Mouse (Mus musculus) MEL (cell line): Measurements from ENCODE around the gene Lrrc4. TPM values are rescaled to one million over a fixed set of nuclear protein-coding genes. Genes with fewer than 3 reads are reported as not detected.

Source experiments
- DNase-seq: peaks from one replicate; pipeline ENCODE4 v3.0.0; 2011; ENCODE audit warnings: low read depth, low spot score
- H3K27ac ChIP-seq: 2 replicates; pipeline ENCODE4 v1.5.1; 2012; ENCODE audit warnings: low read depth, mild to moderate bottlenecking, control low read depth, low read length, moderate library complexity; ENCODE audit not compliant: control insufficient read depth
- H3K27me3 ChIP-seq, 2 experiments: fragments of 150-350 bp in 1 of 2; sonication (generic) in 1 of 2; 2 replicates each; pipeline ENCODE4 v1.6.1; 2012; ENCODE audit warnings: low read length in 2 of 2, mild to moderate bottlenecking in 2 of 2, improper control_type of control experiment in 1 of 2, moderate library complexity in 1 of 2; ENCODE audit not compliant: insufficient read depth in 2 of 2, control insufficient read depth in 1 of 2
- H3K36me3 ChIP-seq, 2 experiments: 2 replicates each; pipeline ENCODE4 v1.6.1; 2012 to 2014; ENCODE audit warnings: low read length in 2 of 2, improper control_type of control experiment in 1 of 2, inconsistent platforms in 1 of 2, mild to moderate bottlenecking in 1 of 2; ENCODE audit not compliant: insufficient read depth in 2 of 2, control insufficient read depth in 1 of 2
- H3K4me1 ChIP-seq, 2 experiments: fragments of 150-350 bp in 1 of 2; sonication (generic) in 1 of 2; 2 replicates each; pipeline ENCODE4 v1.6.1; 2012; ENCODE audit warnings: low read length in 2 of 2, improper control_type of control experiment in 1 of 2, mild to moderate bottlenecking in 1 of 2; ENCODE audit not compliant: insufficient read depth in 2 of 2, control insufficient read depth in 1 of 2
- H3K4me3 ChIP-seq, 2 experiments: fragments of 150-350 bp in 1 of 2; sonication (generic) in 1 of 2; 2 replicates each; pipeline ENCODE4 v1.5.1; 2012; ENCODE audit warnings: low read depth in 2 of 2, low read length in 2 of 2, mild to moderate bottlenecking in 2 of 2, moderate library complexity in 2 of 2, control low read depth in 1 of 2, improper control_type of control experiment in 1 of 2; ENCODE audit not compliant: control insufficient read depth in 1 of 2, insufficient read depth in 1 of 2
- H3K79me2 ChIP-seq: 2 replicates; pipeline ENCODE4 v1.6.1; 2012; ENCODE audit warnings: mild to moderate bottlenecking, low read length, moderate library complexity; ENCODE audit not compliant: control insufficient read depth, poor library complexity, insufficient read depth
- H3K9ac ChIP-seq: 2 replicates; pipeline ENCODE4 v1.6.1; 2012; ENCODE audit warnings: low read depth, mild to moderate bottlenecking, control low read depth, low read length, moderate library complexity; ENCODE audit not compliant: control insufficient read depth, poor library complexity, severe bottlenecking
- H3K9me3 ChIP-seq: fragments of 150-350 bp; sonication (generic); replicated peaks from 2 replicates; pipeline ENCODE4 v1.6.1; 2012; ENCODE audit warnings: mild to moderate bottlenecking, low read length, improper control_type of control experiment, moderate library complexity; ENCODE audit not compliant: insufficient read depth
- BHLHE40 ChIP-seq: IDR thresholded peaks from 2 replicates; pipeline ENCODE4 v1.6.1; 2012; ENCODE audit warnings: low read depth, mild to moderate bottlenecking, inconsistent platforms, low read length, improper control_type of control experiment, borderline replicate concordance
- CHD1 ChIP-seq: IDR thresholded peaks from 2 replicates; pipeline ENCODE4 v1.6.1; 2012; ENCODE audit warnings: low read depth, mild to moderate bottlenecking, inconsistent platforms, low read length, improper control_type of control experiment
- CHD2 ChIP-seq: IDR thresholded peaks from 2 replicates; pipeline ENCODE4 v1.6.1; 2011; ENCODE audit warnings: low read length, improper control_type of control experiment
- EP300 ChIP-seq, 2 experiments: IDR thresholded peaks; 2 replicates each; pipeline ENCODE4 v1.6.1; 2011; ENCODE audit warnings: improper control_type of control experiment in 2 of 2, low read length in 2 of 2, low read depth in 1 of 2, mild to moderate bottlenecking in 1 of 2
- GABPA ChIP-seq: IDR thresholded peaks from 2 replicates; pipeline ENCODE4 v1.6.1; 2012; ENCODE audit warnings: low read depth, mild to moderate bottlenecking, inconsistent platforms, low read length, improper control_type of control experiment, moderate library complexity
- GATA1 ChIP-seq: IDR thresholded peaks from 2 replicates; pipeline ENCODE4 v1.6.1; 2011; ENCODE audit warnings: low read depth, low read length, improper control_type of control experiment
- HCFC1 ChIP-seq: IDR thresholded peaks from 2 replicates; pipeline ENCODE4 v1.6.1; 2012; ENCODE audit warnings: low read depth, mild to moderate bottlenecking, inconsistent platforms, low read length, improper control_type of control experiment, moderate library complexity
- JUND ChIP-seq: IDR thresholded peaks from 2 replicates; pipeline ENCODE4 v1.6.1; 2011; ENCODE audit warnings: low read depth, mild to moderate bottlenecking, improper control_type of control experiment, low read length
- KAT2A ChIP-seq: conservative IDR thresholded peaks from 2 replicates; pipeline ENCODE4 v1.6.1; 2012; ENCODE audit warnings: low read depth, low read length, improper control_type of control experiment, inconsistent platforms
- MAFK ChIP-seq: IDR thresholded peaks from 2 replicates; pipeline ENCODE4 v1.6.1; 2011; ENCODE audit warnings: low read depth, mild to moderate bottlenecking, low read length, improper control_type of control experiment, borderline replicate concordance
- MAZ ChIP-seq: IDR thresholded peaks from 2 replicates; pipeline ENCODE4 v1.6.1; 2012; ENCODE audit warnings: low read depth, mild to moderate bottlenecking, inconsistent platforms, low read length, improper control_type of control experiment
- NELFE ChIP-seq: IDR thresholded peaks from 2 replicates; pipeline ENCODE4 v1.6.1; 2011; ENCODE audit warnings: low read depth, low read length, improper control_type of control experiment
- POLR2AphosphoS2 ChIP-seq: IDR thresholded peaks from 2 replicates; pipeline ENCODE4 v1.6.1; 2011; ENCODE audit warnings: low read length, improper control_type of control experiment
- POLR2AphosphoS5 ChIP-seq: IDR thresholded peaks from 2 replicates; pipeline ENCODE4 v1.6.1; 2012; ENCODE audit warnings: low read depth, borderline replicate concordance, mild to moderate bottlenecking, inconsistent platforms, low read length, moderate library complexity, mixed read lengths
- SIN3A ChIP-seq: IDR thresholded peaks from 2 replicates; pipeline ENCODE4 v1.6.1; 2012; ENCODE audit warnings: low read length, improper control_type of control experiment, inconsistent platforms
- TCF12 ChIP-seq: IDR thresholded peaks from 2 replicates; pipeline ENCODE4 v1.6.1; 2014; ENCODE audit warnings: low read depth, mild to moderate bottlenecking, inconsistent platforms, low read length, improper control_type of control experiment, moderate library complexity
- USF1 ChIP-seq: IDR thresholded peaks from 2 replicates; pipeline ENCODE4 v1.6.1; 2014; ENCODE audit warnings: low read depth, mild to moderate bottlenecking, inconsistent platforms, low read length, improper control_type of control experiment, moderate library complexity
- ZKSCAN1 ChIP-seq: IDR thresholded peaks from 2 replicates; pipeline ENCODE4 v1.6.1; 2012; ENCODE audit warnings: low read depth, mild to moderate bottlenecking, inconsistent platforms, low read length, improper control_type of control experiment, moderate library complexity
- polyA plus RNA-seq, 2 experiments: library from polyadenylated mRNA; stranded (reverse) in 1 of 2; unstranded in 1 of 2; fragments of >175 nt in 1 of 2; fragments of >200 nt in 1 of 2; gene quantifications; 2 replicates each; pipeline versions ENCODE4 v1.2.1 to v1.2.4; 2012; ENCODE audit warnings: low replicate concordance in 2 of 2, low read depth in 1 of 2; ENCODE audit not compliant: insufficient read length in 2 of 2, insufficient read depth in 1 of 2, missing spikeins in 1 of 2
- total RNA-seq: library from RNA; depleted of rRNA; stranded (reverse); fragments of 300-350 nt; gene quantifications from 2 replicates; pipeline ENCODE4 v1.2.3, GENCODE M21; 2012

The Lrrc4 gene
- total and polyA plus RNA-seq, 3 experiments: 0.07 to 0.12 TPM; not detected in 1

DNA sequence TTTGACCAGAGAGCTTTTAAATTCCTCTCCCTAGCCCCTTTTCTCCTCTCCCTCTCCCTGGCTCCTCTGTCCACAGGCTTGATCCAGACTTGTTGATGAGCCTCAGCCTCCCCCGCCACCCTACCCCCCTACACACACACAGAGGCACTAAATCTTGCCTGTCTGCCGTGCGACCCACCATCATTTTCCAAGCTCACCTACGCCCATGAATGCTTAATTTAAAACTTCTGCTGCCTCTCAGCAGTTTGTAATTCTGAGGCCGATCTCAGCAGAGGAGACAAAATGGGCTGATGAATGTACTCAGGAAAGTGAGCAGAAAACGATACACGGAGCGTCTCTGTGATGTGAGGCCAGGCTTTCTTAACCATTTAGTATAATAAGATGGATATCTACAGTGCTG, 23.1 kb upstream of the Lrrc4 start:
- no peak overlapping the region for H3K9ac ChIP-seq
- no peaks in the 10 kb centered on the region for H3K27me3 ChIP-seq
- no peak for DNase-seq
- no peak for TF ChIP-seq EP300 (IDR thresholded peaks at IDR 0.05; ENCODE audit: low read depth in 1 of 2, low read length in 2 of 2)
- TF ChIP-seq SIN3A: no peak
- no peak for TF ChIP-seq POLR2AphosphoS5
- no peak for TF ChIP-seq USF1
- no peak for TF ChIP-seq CHD1
- TF ChIP-seq HCFC1: no peak
- no peak for TF ChIP-seq NELFE
- TF ChIP-seq KAT2A: no peak
- TF ChIP-seq MAFK: no peak
- TF ChIP-seq CHD2: no peak
- no peaks in the 10 kb centered on the region for H3K9me3 ChIP-seq
- H3K4me3 ChIP-seq: no peak overlapping the region
- H3K79me2 ChIP-seq: no peaks in the 10 kb centered on the region
- H3K4me1 ChIP-seq: peaks cover 15 to 20% of the 10 kb centered on the region in 2 experiments
- H3K27ac ChIP-seq: no peak overlapping the region
- peaks cover 7 to 26% of the 10 kb centered on the region in 2 experiments for H3K36me3 ChIP-seq

- Histone ChIP-seq H3K4me3 (no peak overlapping the region), H3K9me3 (no peaks in the 10 kb centered on the region), H3K9ac (no peak overlapping the region), H3K79me2 (no peaks in the 10 kb centered on the region), H3K4me1 (peaks cover 15 to 20% of the 10 kb centered on the region in 2 experiments), H3K36me3 (peaks cover 4 to 26% of the 10 kb centered on the region in 2 experiments), H3K27me3 (no peaks in the 10 kb centered on the region), H3K27ac (no peak overlapping the region)
- no peak for TF ChIP-seq CHD2
- no peak for TF ChIP-seq GABPA
- no peak for TF ChIP-seq MAZ
- no peak for TF ChIP-seq JUND
- no peak for TF ChIP-seq MAFK
- no peak for TF ChIP-seq POLR2AphosphoS2
- no peak for TF ChIP-seq ZKSCAN1
- no peak for TF ChIP-seq GATA1
- no peak for TF ChIP-seq TCF12
- TF ChIP-seq BHLHE40: no peak
- no peak for DNase-seq
These were observed 22.1 kb upstream of the Lrrc4 start for GRCm38 (mm10) chr6:28853654-28854053.
